Mouse (Mus musculus): ENCODE data around the gene Rpain.
A peak's percentile ranks its signal among the peaks of the same experiment; 100 is the strongest.

DNA sequence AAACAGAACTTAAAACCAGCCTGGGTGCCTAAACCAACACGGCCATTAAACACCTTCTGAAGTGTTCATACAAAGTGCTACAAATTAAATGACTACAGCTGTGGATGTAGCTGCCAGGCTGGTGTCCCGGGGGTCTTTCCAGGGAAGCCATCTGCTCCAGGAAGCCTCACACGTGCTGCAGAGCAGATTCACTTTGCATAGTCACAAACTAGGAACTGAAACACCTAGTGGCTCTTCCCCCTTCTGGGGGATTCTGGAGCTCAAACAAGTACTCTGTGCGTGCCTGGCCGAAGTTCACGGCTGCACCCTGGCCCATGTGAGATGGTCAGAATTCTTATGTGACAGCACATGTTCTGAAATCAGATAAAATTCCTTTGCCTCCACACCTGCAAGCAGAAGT is 10.2 kb downstream of the Rpain start:
- TF ChIP-seq NELFE (IDR thresholded peaks at IDR 0.05; ENCODE audit: low read depth, low read length) = no peak
- TF ChIP-seq E2F4 (IDR thresholded peaks at IDR 0.05; ENCODE audit: insufficient replicate concordance, low read depth, low read length) = no peak
- TF ChIP-seq JUN (IDR thresholded peaks at IDR 0.05; ENCODE audit: insufficient read depth, low read depth, low read length) = no peak
- TF ChIP-seq UBTF (IDR thresholded peaks at IDR 0.05; ENCODE audit: low read depth, low read length) = no peak
- no peak for TF ChIP-seq ZKSCAN1 (IDR thresholded peaks at IDR 0.05; ENCODE audit: borderline replicate concordance, low read depth, low read length)
- TF ChIP-seq POLR2A (IDR thresholded peaks at IDR 0.05; ENCODE audit: low read depth, low read length) = peak; percentile 33; the same call in 1 of the 2 replicates
- TF ChIP-seq EP300 (IDR thresholded peaks at IDR 0.05; ENCODE audit: low read length) = peak; percentile 68
- TF ChIP-seq PAX5 (IDR thresholded peaks at IDR 0.05; ENCODE audit: low read length) = no peak

Measured in CH12.LX (cell line).